Mouse (Mus musculus) stomach, embryonic 14.5 days (tissue): ENCODE data around the gene Aldh1a1. TPM values are rescaled to one million over a fixed set of nuclear protein-coding genes. Genes with fewer than 3 reads are reported as not detected.
"Not testable (repeated sequence)": the region's sequence is repeated elsewhere in the genome, so short reads cannot be mapped to it uniquely, and the experiment has no call there.

Source experiments
- ATAC-seq: fragments of 200-750 bp; cut with Nextera tagmentation; 2 replicates; pipeline ENCODE4 v1.8.0; 2017; ENCODE audit warnings: low read depth, moderate TSS enrichment; ENCODE audit not compliant: insufficient number of reproducible peaks, insufficient read depth, low FRiP score
- H3K27ac ChIP-seq: fragments of 300-500 bp; sonication (generic); 2 replicates; pipeline ENCODE4 v1.5.1; 2014; ENCODE audit warnings: mild to moderate bottlenecking, low read length, moderate library complexity, mixed read lengths
- H3K27me3 ChIP-seq: fragments of 300-500 bp; sonication (generic); 2 replicates; pipeline ENCODE4 v1.6.1; 2014; ENCODE audit warnings: low read length, control low read depth, mixed read lengths; ENCODE audit not compliant: control insufficient read depth, insufficient read depth
- H3K36me3 ChIP-seq: fragments of 300-500 bp; sonication (generic); 2 replicates; pipeline ENCODE4 v1.6.1; 2014; ENCODE audit warnings: mild to moderate bottlenecking, control low read depth, low read length, moderate library complexity, mixed read lengths; ENCODE audit not compliant: control insufficient read depth, insufficient read depth
- H3K4me1 ChIP-seq: fragments of 300-500 bp; sonication (generic); 2 replicates; pipeline ENCODE4 v1.6.1; 2014; ENCODE audit warnings: low read length, control low read depth, mixed read lengths; ENCODE audit not compliant: control insufficient read depth, insufficient read depth
- H3K4me2 ChIP-seq: fragments of 300-500 bp; sonication (generic); replicated peaks from 2 replicates; pipeline ENCODE4 v1.6.1; 2014; ENCODE audit warnings: low read depth, low read length, control low read depth
- H3K4me3 ChIP-seq: fragments of 300-500 bp; sonication (generic); 2 replicates; pipeline ENCODE4 v1.5.1; 2014; ENCODE audit warnings: low read depth, low read length, control low read depth
- H3K9ac ChIP-seq: fragments of 300-500 bp; sonication (generic); replicated peaks from 2 replicates; pipeline ENCODE4 v1.6.1; 2014; ENCODE audit warnings: low read depth, mild to moderate bottlenecking, control low read depth, low read length, moderate library complexity, mixed read lengths
- H3K9me3 ChIP-seq: fragments of 300-500 bp; sonication (generic); 2 replicates; pipeline ENCODE4 v1.6.1; 2016; ENCODE audit warnings: low read depth, low read length, control low read depth; ENCODE audit not compliant: control insufficient read depth
- WGBS: fragments of 180-500 bp; shearing (Covaris S2); extraction: QIAGEN DNeasy Blood & Tissue Kit; methylation state at CpG from one replicate; pipeline ENCODE4 v1.1.7; 2014; 5-methylcytosine and 5-hydroxymethylcytosine counted together
- polyA plus RNA-seq: library from polyadenylated mRNA; unstranded; fragments of >200 nt; fragmentation: Nextera tagmentation; extraction: Ambion mirVana; gene quantifications from 2 replicates; pipeline ENCODE4 v1.2.1, GENCODE M21; 2014

The Aldh1a1 gene
- polyA plus RNA-seq, 1 experiment from 2014 or later = 18.0 TPM

DNA sequence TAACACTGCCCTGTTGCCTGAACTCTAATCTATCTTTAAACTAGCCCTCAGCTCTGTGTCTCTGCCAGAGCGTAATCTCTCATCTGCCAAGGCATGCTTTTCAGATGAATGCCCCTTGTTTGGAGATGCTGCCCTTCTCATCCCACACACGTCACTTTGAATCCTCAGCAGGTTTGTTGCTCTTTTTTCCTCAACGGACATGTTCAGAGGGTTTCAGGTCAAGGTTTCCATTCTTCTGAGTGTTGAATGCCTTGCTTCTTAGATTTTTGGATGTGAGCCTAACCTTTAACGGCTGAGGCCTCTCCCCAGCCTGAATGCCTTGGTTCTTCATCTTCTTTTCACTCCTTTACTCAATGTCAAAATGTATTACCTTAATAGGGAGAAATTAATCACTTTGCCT is 16.1 kb downstream of the Aldh1a1 start:
- H3K9ac ChIP-seq = no peak overlapping the region
- no peak for ATAC-seq
- H3K4me2 ChIP-seq = no peak overlapping the region
- WGBS = 21% methylated on average over 4 of the region's 4 CpGs
- H3K9me3 ChIP-seq = no peaks in the 10 kb centered on the region
- no peak overlapping the region for H3K4me3 ChIP-seq
- no peak overlapping the region for H3K27ac ChIP-seq
- no peaks in the 10 kb centered on the region for H3K27me3 ChIP-seq
- H3K4me1 ChIP-seq = no peaks in the 10 kb centered on the region
- no peaks in the 10 kb centered on the region for H3K36me3 ChIP-seq

DNA sequence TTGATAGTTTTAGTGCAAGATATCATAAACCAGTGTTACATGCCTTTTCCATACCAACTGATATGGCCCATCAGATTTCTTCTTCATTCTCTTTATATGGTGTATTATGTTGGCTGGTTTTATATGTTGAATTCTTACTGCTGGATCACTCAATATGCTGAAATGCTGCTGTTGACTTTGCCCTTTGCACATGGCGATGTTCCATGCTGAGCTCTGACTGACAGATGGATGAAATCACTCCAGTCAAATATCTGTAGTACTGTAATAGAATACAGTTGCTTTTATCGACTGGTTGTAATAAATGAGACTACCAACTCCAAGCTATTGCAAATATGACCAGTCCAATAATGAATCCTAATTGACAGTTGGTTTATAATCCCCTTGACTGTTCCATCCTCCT is 19.5 kb downstream of the Aldh1a1 start:
- no peaks in the 10 kb centered on the region for H3K27me3 ChIP-seq
- H3K36me3 ChIP-seq = no peaks in the 10 kb centered on the region
- ATAC-seq = no peak
- no peak overlapping the region for H3K9ac ChIP-seq
- WGBS = 87% methylated on average over 2 of the region's 2 CpGs
- no peak overlapping the region for H3K27ac ChIP-seq
- no peak overlapping the region for H3K4me3 ChIP-seq
- no peaks in the 10 kb centered on the region for H3K9me3 ChIP-seq
- H3K4me1 ChIP-seq = no peaks in the 10 kb centered on the region
- no peak overlapping the region for H3K4me2 ChIP-seq

DNA sequence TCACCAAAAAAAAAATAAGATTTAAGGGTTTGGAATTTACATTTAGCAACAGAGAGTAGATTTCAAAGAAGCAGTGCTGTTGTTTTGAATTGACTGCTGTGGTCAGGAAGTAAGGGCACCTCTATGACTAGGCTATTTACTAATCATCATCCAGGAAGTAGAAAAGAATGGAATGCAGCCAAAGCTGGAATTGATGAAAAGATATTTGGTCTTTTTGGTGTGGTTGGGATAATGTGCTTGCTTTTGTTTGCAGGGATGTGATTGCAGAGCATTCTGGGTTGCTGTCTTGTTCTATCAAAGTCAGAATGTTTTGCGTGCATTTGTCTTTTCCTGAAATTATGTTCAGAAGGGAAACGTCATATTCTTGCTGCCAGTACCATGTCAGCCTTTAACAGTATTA is 20.7 kb downstream of the Aldh1a1 start:
- Histone ChIP-seq H3K9ac (no peak overlapping the region), H3K27ac (no peak overlapping the region), H3K27me3 (no peaks in the 10 kb centered on the region), H3K4me1 (no peaks in the 10 kb centered on the region), H3K4me2 (no peak overlapping the region), H3K36me3 (no peaks in the 10 kb centered on the region), H3K4me3 (no peak overlapping the region), H3K9me3 (no peaks in the 10 kb centered on the region)
- no peak for ATAC-seq
- 78% methylated on average over 2 of the region's 2 CpGs for WGBS

DNA sequence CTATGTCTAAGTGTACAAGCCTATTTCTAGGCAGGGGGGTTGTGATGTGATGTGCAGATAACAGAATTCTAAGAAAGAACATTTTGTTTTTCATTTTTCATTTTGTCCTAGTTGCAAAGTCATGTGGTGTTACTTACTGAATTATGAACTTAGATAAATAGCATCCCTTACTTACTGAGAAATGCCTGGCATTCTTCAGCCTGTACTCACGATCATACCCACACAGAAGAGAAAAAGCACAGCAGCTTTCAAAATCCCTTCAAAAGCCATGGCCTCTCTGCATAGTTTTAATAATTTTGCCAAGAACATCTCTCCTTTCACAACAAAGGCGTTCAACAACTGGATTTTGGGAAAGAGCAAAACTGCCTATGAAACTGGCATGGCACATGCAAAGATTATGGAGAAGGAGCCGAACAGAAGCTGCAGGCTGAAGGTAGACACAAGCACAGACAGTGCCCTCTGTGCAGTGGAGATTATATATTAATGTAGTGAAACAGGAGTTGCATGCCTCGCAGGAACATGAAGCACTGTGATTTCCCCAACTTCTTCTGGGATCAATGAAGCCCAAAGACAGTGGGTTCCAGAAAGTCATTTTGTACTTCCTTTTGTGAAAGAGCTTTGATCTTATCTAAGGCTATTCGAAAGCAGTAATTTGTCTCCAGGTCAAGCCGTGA is 21.3 kb downstream of the Aldh1a1 start:
- Histone ChIP-seq H3K27me3 (no peaks in the 10 kb centered on the region), H3K4me2 (no peak overlapping the region), H3K4me3 (no peak overlapping the region), H3K4me1 (no peaks in the 10 kb centered on the region), H3K36me3 (no peaks in the 10 kb centered on the region), H3K9me3 (no peaks in the 10 kb centered on the region), H3K27ac (no peak overlapping the region), H3K9ac (no peak overlapping the region)
- no peak for ATAC-seq
- WGBS = 45% methylated on average over 6 of the region's 6 CpGs

DNA sequence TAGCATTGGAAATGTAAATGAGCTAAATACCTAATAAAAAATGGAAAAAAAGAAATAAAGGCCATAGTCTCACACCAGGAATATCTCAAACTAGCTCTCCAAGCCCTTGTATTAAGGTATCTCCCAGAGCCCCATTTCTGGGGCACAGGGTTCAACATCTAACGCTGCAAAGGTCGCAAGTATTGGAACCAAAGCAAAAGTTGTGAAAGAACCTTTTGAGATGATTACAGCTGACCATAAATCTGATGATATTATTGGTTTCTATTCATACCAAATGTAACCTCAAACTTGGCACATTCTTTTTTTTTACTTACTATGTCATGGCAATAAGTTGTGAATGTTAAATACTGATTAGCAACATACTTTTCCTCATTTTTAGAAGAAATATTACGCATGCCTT is 24.0 kb downstream of the Aldh1a1 start:
- H3K4me3 ChIP-seq = no peak overlapping the region
- no peak for ATAC-seq
- 92% methylated on average over 3 of the region's 3 CpGs for WGBS

DNA sequence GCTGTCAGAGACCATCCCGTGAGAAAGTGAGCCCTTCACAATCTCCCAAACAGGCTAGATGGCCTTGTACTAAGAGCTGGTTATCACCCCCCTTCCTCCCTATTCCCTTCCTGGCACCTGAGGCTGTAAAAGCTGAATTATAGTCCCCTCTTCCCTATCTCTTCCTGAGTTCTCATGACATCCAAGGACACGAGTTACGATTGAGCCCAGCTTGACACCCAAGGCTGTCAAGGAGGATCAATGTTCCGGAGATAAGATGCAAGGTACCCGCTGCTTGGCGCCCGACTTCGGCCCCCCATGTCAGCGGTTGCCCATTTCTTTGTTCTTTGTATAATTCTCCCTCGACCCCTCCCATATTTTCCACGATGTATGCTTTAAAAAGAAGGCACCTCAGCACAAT is 36.6 kb downstream of the Aldh1a1 start:
- not testable (repeated sequence) for H3K4me1 ChIP-seq, H3K27me3 ChIP-seq, ATAC-seq, H3K4me3 ChIP-seq, H3K9ac ChIP-seq, H3K4me2 ChIP-seq, H3K27ac ChIP-seq, H3K36me3 ChIP-seq, H3K9me3 ChIP-seq
- 83% methylated on average over 11 of the region's 11 CpGs for WGBS

More for the DNA sequence above, 24.0 kb downstream of the Aldh1a1 start:
- H3K4me1 ChIP-seq = no peaks in the 10 kb centered on the region
- no peaks in the 10 kb centered on the region for H3K9me3 ChIP-seq
- no peak overlapping the region for H3K4me2 ChIP-seq
- no peaks in the 10 kb centered on the region for H3K36me3 ChIP-seq
- H3K27ac ChIP-seq = no peak overlapping the region
- no peak overlapping the region for H3K9ac ChIP-seq
- H3K27me3 ChIP-seq = no peaks in the 10 kb centered on the region

DNA sequence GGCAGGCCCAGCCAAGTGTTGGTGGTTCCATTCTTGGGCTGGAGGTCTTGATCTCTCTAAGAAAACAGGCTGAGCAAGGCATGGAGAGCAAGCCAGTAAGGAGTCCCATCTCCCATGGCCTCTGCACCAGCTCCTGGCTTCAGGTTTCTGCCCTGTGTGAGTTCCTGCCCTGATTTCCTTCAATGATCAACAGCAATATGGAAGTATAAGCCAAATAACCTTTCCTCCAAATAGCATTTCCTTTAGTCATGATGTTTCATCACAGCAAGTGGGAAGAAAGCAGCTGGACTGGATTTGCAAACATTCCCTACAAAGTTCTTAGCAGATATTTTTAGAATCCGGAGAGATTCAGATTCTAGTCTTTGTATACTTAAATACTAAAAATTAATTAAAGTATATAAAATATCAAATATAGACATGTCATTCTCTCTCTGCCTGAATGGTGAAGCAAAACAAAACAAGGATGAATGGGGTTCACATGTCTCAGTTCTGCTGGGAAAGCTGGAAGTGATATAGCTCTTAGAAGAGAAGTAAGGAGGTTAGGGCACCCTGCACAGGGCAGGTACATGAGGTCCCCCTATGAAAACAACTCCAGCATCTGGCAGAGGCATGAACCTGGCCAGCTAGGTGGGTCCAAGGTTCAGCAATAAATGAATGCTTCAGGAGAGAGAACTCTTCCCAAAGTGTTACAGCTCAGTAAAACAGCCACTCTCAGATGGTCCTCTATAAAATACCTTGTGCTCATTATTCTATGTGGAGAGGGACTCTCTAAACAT is 37.6 kb downstream of the Aldh1a1 start:
- no peak for ATAC-seq
- H3K27me3 ChIP-seq = no peaks in the 10 kb centered on the region
- H3K27ac ChIP-seq = no peak overlapping the region
- H3K9ac ChIP-seq = no peak overlapping the region
- H3K36me3 ChIP-seq = no peaks in the 10 kb centered on the region
- WGBS = 74% methylated on average over 1 of the region's 1 CpGs
- H3K4me1 ChIP-seq = no peaks in the 10 kb centered on the region
- no peak overlapping the region for H3K4me2 ChIP-seq
- no peaks in the 10 kb centered on the region for H3K9me3 ChIP-seq
- H3K4me3 ChIP-seq = no peak overlapping the region

DNA sequence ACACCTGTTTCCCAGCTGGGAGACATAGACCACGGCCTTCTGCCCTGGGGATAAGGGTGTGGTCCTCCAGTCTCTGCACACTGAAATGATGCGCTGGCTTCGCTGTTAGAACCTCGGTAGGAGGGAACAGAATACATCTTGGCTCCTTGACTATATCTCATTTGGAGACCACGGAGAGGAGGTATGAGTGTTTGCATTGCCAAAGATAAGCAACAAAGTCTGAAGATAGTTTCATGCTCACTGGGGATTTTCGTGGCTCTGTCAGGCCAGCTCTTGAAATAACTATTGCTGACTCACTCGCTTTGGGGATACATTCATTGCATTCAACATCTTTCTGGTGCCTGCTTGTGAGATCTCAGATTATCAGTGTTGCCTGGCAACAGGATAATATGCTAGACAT is 44.0 kb downstream of the Aldh1a1 start:
- Histone ChIP-seq H3K9me3 (no peaks in the 10 kb centered on the region), H3K9ac (no peak overlapping the region), H3K36me3 (no peaks in the 10 kb centered on the region), H3K4me1 (no peaks in the 10 kb centered on the region), H3K4me2 (no peak overlapping the region), H3K4me3 (no peak overlapping the region), H3K27ac (no peak overlapping the region), H3K27me3 (no peaks in the 10 kb centered on the region)
- ATAC-seq = no peak
- WGBS = 74% methylated on average over 7 of the region's 7 CpGs
